Mouse (Mus musculus) E14TG2a.4 (cell line): ENCODE data around the gene Dennd5b.
"Not testable (repeated sequence)": the region's sequence is repeated elsewhere in the genome, so short reads cannot be mapped to it uniquely, and the experiment has no call there.

Source experiments
- H3K27me3 ChIP-seq: 2 replicates; pipeline ENCODE4 v1.6.1; 2014; ENCODE audit warnings: low read length, control low read depth; ENCODE audit not compliant: insufficient read depth
- H3K36me3 ChIP-seq: 2 replicates; pipeline ENCODE4 v1.6.1; 2014; ENCODE audit warnings: low read length, control low read depth; ENCODE audit not compliant: insufficient read depth
- H3K4me1 ChIP-seq: replicated peaks from 2 replicates; pipeline ENCODE4 v1.6.1; 2014; ENCODE audit warnings: low read depth, low read length, control low read depth
- H3K4me3 ChIP-seq: replicated peaks from 2 replicates; pipeline ENCODE4 v1.5.1; 2014; ENCODE audit warnings: mild to moderate bottlenecking, low read length
- H3K9me3 ChIP-seq: 2 replicates; pipeline ENCODE4 v1.6.1; 2014; ENCODE audit warnings: low read length, control low read depth
- CTCF ChIP-seq: conservative IDR thresholded peaks from 2 replicates; pipeline ENCODE4 v1.5.1; 2014; ENCODE audit warnings: low read length
- NANOG ChIP-seq: IDR thresholded peaks from 2 replicates; pipeline ENCODE4 v1.6.1; 2014; ENCODE audit warnings: borderline replicate concordance, low read length, mixed read lengths
- POU5F1 ChIP-seq: IDR thresholded peaks from 2 replicates; pipeline ENCODE4 v1.6.1; 2014; ENCODE audit warnings: low read length, borderline replicate concordance

Gene Dennd5b

DNA sequence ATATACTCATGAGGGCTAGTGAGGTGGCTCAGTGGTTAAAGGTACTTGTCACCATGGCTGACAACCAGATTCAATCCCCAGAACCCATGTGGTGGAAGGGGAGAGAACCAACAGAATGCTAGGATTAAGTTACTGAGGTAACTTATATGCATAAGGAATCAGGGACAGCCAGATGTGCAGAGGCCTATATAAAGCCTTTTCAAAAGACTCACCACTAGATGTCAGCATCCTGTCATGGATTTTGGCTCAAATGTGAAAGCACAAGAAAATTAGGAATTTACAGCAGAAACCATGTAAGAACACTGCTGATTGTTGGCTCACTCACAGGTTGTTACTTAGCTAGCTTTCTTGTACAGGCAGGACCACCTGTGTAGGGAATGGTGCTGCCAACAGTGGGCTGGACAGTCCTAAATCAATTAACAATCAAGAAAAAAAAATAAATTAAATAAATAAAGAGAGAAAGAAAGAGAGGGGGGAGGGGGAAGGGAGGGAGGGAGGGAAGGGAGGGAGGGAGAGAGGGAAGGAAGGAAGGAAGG is 90.6 kb downstream of the Dennd5b start:
- no peaks in the 10 kb centered on the region for H3K9me3 ChIP-seq
- H3K4me1 ChIP-seq: 0 out of 2 replicates have a peak, but pooled peaks cover 3% of the 10 kb centered on the region
- no peak overlapping the region for H3K4me3 ChIP-seq
- TF ChIP-seq NANOG: no peak
- TF ChIP-seq CTCF: peak; percentile 60
- no peaks in the 10 kb centered on the region for H3K27me3 ChIP-seq
- no peaks in the 10 kb centered on the region for H3K36me3 ChIP-seq

DNA sequence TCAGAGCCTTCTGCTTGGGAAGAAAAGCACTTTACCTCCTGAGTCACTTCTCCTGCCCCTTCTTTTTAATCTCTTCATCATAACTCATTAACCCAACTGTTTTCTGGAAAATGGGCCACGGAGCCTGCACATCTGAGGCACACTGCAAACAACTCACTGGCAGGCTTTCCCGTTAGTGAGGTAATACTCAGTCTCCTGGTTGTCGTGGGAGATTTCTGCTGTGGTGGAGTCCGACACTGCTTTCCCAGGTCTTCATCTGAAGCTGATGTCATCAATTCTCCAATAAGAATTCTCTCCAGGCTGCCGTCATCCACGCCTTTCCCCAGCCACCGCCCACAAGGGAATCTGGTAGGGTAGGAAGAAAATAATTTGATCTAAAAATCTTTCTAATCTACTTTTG is 96.5 kb downstream of the Dennd5b start:
- Histone ChIP-seq H3K4me1 (peaks cover 12% of the 10 kb centered on the region), H3K4me3 (no peak overlapping the region), H3K27me3 (no peaks in the 10 kb centered on the region), H3K9me3 (no peaks in the 10 kb centered on the region), H3K36me3 (no peaks in the 10 kb centered on the region)
- TF ChIP-seq POU5F1: no peak
- TF ChIP-seq NANOG: no peak
- TF ChIP-seq CTCF: no peak

DNA sequence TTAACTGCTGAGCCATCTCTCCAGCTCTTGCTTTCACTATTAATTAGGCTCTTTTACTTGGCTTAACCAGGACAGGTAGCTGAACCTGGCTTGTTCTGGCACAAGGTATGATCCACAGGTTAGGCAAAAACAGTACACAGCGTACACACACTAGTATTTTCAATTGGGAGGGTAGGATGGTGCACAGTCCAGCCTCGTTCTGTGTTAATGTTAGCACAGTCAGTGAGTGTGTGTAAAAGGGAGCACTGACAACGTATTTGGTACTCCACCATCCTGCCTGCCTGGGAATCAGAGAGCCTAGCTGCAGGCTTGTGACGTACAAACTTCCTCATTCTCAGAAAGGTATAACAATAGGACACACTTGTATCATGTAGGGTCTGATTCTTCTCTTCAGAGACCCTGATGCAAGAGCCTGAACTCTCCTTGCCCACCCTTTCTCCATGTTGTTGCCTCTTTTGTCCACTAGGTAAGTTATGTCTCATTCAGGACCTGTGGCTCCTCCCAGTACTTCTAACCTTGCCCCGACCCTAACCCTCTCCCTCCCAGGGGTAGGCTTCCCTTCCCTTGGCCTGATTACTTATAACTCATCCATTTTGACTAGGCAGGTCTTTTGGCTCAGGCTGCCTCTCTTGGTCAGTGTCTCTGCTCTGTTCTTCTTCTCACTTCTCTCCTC is 107.0 kb downstream of the Dennd5b start:
- TF ChIP-seq CTCF: peak; percentile 33
- no peak for TF ChIP-seq NANOG

DNA sequence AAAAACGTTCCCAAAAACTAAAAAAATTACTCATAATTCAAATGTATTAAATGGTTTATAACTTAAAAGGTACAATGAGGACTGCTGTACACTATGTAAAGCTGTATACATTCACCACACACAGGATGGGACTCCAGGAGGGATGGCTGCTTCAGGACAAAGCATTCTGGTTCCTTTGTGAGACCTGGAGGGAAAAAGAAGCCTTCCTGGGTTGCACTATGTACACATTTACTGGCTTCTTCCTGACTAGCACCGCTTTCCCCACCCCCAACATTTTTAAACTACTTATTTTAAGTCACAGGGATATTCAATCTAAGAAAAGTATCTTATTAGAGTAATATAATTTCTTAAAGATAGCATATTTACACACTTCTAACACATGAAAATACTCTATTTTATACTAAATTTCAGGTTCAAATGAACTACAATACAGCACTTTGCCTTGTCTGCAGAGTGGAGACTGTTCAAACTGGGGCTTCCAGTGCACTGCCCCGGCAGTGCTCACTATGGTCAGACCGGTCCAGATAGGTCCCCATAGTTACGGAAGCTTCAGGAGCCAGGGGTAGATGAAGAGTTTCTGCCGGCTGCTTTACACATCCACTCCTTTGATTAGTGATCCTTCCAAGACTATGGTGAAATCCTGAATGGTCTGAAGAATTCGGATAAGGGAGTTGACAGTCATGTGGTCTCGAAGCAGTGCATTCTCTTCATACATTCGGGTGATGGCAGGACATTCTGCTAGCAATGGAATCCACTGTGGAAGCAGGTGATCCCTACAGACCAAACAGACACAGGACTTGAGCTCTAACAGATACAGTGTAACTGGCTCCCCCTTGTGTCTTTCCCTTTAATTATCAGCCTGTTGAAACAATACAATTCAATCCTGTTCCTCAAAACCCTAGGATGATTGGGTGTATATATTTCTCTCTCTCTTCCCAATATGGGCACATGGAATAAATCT is 108.1 kb downstream of the Dennd5b start:
- H3K9me3 ChIP-seq: no peaks in the 10 kb centered on the region
- peak overlapping the region; percentile 82 for H3K4me3 ChIP-seq
- TF ChIP-seq NANOG: no peak
- TF ChIP-seq CTCF: peak; percentile 45
- no peak for TF ChIP-seq POU5F1
- H3K4me1 ChIP-seq: peaks cover 53% of the 10 kb centered on the region
- H3K36me3 ChIP-seq: no peaks in the 10 kb centered on the region
- H3K27me3 ChIP-seq: no peaks in the 10 kb centered on the region

More for the DNA sequence above, 107.0 kb downstream of the Dennd5b start:
- H3K36me3 ChIP-seq: no peaks in the 10 kb centered on the region
- no peaks in the 10 kb centered on the region for H3K27me3 ChIP-seq
- H3K4me1 ChIP-seq: peaks cover 43% of the 10 kb centered on the region
- no peaks in the 10 kb centered on the region for H3K9me3 ChIP-seq
- H3K4me3 ChIP-seq: peak overlapping the region; percentile 24; the same call in 1 of the 2 replicates

DNA sequence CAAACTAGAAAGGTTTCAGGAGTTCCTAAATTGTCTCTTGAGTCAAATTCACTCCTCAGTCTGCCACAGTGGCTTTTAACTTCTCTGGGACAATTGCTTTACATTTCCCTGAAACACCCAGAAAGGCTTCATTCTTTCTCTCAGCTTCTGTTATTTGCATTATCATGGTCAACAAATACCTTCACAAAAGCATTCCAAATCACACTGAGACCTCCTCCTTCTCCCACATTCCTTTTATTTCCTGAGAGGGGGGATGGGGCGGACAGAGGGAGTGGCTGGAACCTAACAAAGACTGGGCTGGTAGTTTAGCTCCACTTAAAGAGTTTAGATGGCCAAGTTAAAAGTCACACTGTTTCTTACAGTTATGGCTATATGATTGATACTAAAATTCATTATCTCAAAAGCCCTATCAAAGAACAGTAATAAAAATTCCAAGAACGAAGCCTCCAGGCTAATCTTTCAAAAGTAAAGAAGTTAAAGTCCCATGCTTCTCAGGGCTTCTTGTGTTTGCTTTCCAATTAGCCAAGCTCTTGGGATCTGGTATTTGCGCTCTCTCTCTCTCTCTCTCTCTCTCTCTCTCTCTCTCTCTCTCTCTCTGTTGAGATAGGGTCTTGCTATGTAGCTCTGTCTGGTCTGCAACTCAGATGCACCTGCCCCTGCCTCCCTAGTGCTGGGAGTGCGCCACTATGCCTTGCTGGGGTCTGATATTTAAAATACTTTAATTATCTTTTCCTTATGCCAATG is 108.9 kb downstream of the Dennd5b start:
- Histone ChIP-seq H3K4me1 (peaks cover 60% of the 10 kb centered on the region), H3K9me3 (no peaks in the 10 kb centered on the region), H3K4me3 (peak overlapping the region; percentile 82), H3K36me3 (no peaks in the 10 kb centered on the region), H3K27me3 (no peaks in the 10 kb centered on the region)
- peak; percentile 93 for TF ChIP-seq NANOG
- TF ChIP-seq CTCF: no peak
- peak; percentile 65; the same call in 1 of the 2 replicates for TF ChIP-seq POU5F1

DNA sequence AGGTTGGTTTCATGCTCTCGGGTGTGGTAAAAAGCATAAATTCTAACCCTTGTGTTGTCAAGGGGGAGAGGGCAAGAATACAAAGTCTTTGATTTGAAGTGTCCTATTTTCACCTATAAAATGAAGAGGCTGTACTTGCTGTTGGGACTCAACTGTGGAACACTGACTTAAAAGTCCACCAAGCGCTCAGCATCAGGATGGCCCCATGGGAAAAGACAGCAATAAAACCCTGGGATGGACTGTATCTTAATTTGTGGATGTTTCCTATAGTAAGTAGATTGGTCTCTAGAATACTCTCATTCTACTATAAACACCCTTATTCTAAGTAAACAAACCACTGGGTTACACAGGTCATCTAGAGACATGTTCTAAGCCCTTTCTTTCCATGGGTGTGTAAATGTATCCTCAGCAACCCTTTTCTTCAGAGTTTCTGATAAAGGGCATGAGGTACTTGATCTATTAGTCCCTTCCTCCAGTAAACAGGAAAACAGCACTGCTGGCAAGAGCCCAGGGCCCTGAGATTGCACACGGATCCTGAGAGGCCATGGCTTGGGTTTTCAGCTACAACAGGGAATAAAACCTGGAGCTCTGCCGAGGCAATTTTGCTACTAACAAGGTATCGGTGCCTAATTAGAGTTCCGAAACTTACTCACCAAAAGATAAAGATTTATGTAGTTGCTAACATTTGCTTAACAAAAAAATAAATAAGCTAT is 109.7 kb downstream of the Dennd5b start:
- TF ChIP-seq CTCF: no peak
- no peak for TF ChIP-seq NANOG
- no peak for TF ChIP-seq POU5F1
- no peaks in the 10 kb centered on the region for H3K36me3 ChIP-seq
- H3K9me3 ChIP-seq: no peaks in the 10 kb centered on the region
- H3K4me1 ChIP-seq: peaks cover 64% of the 10 kb centered on the region
- H3K4me3 ChIP-seq: peak overlapping the region; percentile 67
- no peaks in the 10 kb centered on the region for H3K27me3 ChIP-seq

DNA sequence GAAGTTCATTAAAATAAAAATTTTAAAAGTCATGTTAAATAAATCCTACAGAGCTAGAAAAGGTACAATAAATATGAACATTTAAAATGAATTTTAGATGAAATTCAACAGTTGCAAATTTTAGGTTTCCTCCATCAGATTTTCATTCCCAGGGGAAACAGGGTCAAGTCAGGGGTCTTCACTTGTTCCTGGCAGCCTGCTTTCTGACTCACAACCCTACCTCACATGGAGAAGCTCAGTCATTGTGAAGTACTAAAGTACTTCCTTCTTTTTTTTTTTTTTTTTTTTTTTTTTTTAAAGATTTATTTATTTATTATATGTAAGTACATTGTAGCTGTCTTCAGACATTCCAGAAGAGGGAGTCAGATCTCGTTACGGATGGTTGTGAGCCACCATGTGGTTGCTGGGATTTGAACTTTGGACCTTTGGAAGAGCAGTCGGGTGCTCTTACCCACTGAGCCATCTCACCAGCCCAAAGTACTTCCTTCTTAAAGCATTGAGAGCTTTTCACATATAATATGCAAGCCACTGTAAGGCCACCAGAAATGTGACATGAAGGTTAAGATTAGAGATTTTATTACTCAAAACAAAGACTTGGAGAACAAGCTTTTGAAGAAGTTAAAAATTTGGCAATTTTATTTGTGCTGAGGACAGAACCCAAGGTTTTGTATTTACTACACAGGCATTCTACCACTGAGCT is 111.5 kb downstream of the Dennd5b start:
- not testable (repeated sequence) for H3K27me3 ChIP-seq, H3K4me3 ChIP-seq, H3K36me3 ChIP-seq, H3K9me3 ChIP-seq
- peaks cover 72% of the 10 kb centered on the region for H3K4me1 ChIP-seq
